8 mouse cellular contexts compared by ENCODE assay signal in genomic region chr7:111049652-111050421, GRCm38 (mm10). TPM values are rescaled to one million over a fixed set of nuclear protein-coding genes. Genes with fewer than 3 reads are reported as not detected.
A peak's percentile ranks its signal among the peaks of the same experiment; 100 is the strongest.
DNase-seq lines count a peak whose midpoint lies in the region; ATAC-seq and TF ChIP-seq lines count a peak whose summit lies in the region.

No protein-coding gene starts in this region.

- H3K4me3 ChIP-seq in G1E (ENCODE audit: low read depth, low read length) = no peak overlapping the region
- no peak overlapping the region for H3K4me3 ChIP-seq in cerebellum, adult 2 months (replicated peaks; ENCODE audit: insufficient read depth, low read depth, low read length)

- H3K36me3 ChIP-seq in G1E (replicated peaks) = peaks cover 96% of the 10 kb centered on the region

- no peak for TF ChIP-seq POLR2A in cerebellum, adult 2 months (IDR thresholded peaks at IDR 0.05; ENCODE audit: borderline replicate concordance, insufficient read depth, low read length)

- H3K27ac ChIP-seq in cerebellum, adult 2 months (ENCODE audit: insufficient read depth, low read length) = no peak overlapping the region

- no peak for ATAC-seq in cerebellum, adult (ENCODE audit: insufficient number of reproducible peaks, low FRiP score, low TSS enrichment)
- ATAC-seq in G1E (ENCODE audit: extremely low read depth, insufficient number of reproducible peaks, low FRiP score, poor library complexity, severe bottlenecking) = peak; percentile 28; the same call in 1 of the 2 replicates

- peak; percentile 44 for DNase-seq in cerebellum, adult 11 months
- DNase-seq in G1E (ENCODE audit: low spot score) = peak; percentile 29
- DNase-seq in cerebellum, adult 2 months = peak; percentile 51 to 56
- DNase-seq in gastrocnemius, postnatal 25 days = peak; percentile 44
- DNase-seq in layer of hippocampus, adult 9-11 months = peak; percentile 24
- peak; percentile 59 for DNase-seq in mesoderm, embryonic 11.5 days (ENCODE audit: low read depth, low spot score)
- DNase-seq in spleen, postnatal 4 days (ENCODE audit: low spot score in 2 of 2) = peak; percentile 64 to 82

- WGBS in cerebellum, adult 2 months = 43% methylated on average over 6 of the region's 6 CpGs

- H3K27me3 ChIP-seq in G1E (ENCODE audit: insufficient read depth, low read length) = no peaks in the 10 kb centered on the region
- no peaks in the 10 kb centered on the region for H3K27me3 ChIP-seq in cerebellum, adult 2 months (ENCODE audit: control insufficient read depth, insufficient read depth, low read length)

- H3K9me3 ChIP-seq in G1E (replicated peaks) = no peaks in the 10 kb centered on the region

- TF ChIP-seq CTCF in G1E (IDR thresholded peaks at IDR 0.05; ENCODE audit: low read depth, low read length) = peak; percentile 49
- peak; percentile 82 for TF ChIP-seq CTCF in cerebellum, adult 2 months (IDR thresholded peaks at IDR 0.05; ENCODE audit: borderline replicate concordance, insufficient read depth, low read depth, low read length)

- no peaks in the 10 kb centered on the region for H3K4me1 ChIP-seq in G1E (ENCODE audit: insufficient read depth, low read depth, low read length)
- no peaks in the 10 kb centered on the region for H3K4me1 ChIP-seq in cerebellum, adult 2 months (ENCODE audit: control insufficient read depth, insufficient read depth, low read length)

RNA-seq across cellular contexts. Expression of gene Ctr9, which starts 21.1 kb away (rescaled TPM):
- total RNA-seq in G1E (2014; fragmentation: Nextera tagmentation) (59.5 and 61.8 TPM in 2 replicates), G1E (2017) (63.9 and 68.7 TPM in 2 replicates)
- polyA plus RNA-seq in G1E (2012) = 12.4 and 15.1 TPM in 2 replicates
- polyA plus RNA-seq in cerebellum, adult 2 months (2012; rRNA removed) = 33.9 and 36.2 TPM in 2 replicates
- total RNA-seq in gastrocnemius, postnatal 25 days (2021) = 10 to 100 TPM; 13.6 to 14.4 TPM

RNA-seq across cellular contexts. Expression of gene Eif4g2, which starts 33.0 kb away (rescaled TPM):
- total RNA-seq in G1E (2014; fragmentation: Nextera tagmentation) = 1,657 and 2,352 TPM in 2 replicates
- 708 and 731 TPM in 2 replicates for total RNA-seq in G1E (2017)
- polyA plus RNA-seq in G1E (2012) = 1,489 and 1,690 TPM in 2 replicates
- polyA plus RNA-seq in cerebellum, adult 2 months (2012; rRNA removed) = 282 and 290 TPM in 2 replicates
- total RNA-seq in gastrocnemius, postnatal 25 days (2021) = 100 to 1,000 TPM; 617 to 661 TPM
